ENCODE assay signal across 9 mouse cellular contexts in the genomic region with DNA sequence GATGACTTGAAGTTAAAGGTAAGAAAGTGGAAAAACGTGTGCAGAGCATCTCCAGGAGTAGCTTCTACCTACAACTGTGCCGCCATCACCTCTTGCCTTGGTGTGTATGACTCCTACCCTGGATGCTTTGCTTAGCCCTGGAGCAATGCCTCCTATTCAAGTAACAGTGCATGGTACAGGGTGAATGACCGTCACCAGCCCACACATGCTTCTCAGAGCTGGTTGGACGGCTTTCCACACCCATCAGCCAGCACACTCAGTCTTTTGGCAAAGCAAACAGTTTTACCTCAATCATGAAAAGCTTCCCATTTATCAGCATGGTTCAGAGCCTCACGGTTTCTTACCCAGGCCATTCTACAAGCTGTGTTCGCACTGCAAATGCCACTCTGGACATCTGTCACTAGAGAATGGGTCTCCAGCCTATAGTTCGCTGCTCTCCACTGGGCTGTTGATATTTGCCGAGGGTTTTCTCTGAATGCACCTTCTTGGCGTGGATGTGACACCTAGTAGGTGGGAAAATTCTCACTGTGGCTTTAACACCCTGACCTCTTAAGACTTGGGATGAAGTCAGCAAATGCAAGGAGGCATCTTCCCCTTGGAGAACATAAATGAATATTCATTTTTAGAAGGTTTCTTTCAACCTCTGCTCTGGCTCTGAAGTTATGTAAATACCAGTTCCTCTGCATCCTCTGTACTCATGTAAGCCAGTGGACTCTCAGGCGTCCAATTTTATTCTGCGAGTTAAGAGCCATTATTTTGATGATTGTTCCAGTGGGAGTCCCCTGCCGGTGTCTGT. TPM values are rescaled to one million over a fixed set of nuclear protein-coding genes. Genes with fewer than 3 reads are reported as not detected.
"Had no signal": no experiment of that assay in that cellular context is flagged by ENCODE, and none has a peak within 500 bp of the region (broad histone marks: within the 10 kb centered on the region; RNA-seq: fewer than 3 reads in every experiment).

No protein-coding gene starts in this region.

RNA-seq across cellular contexts. Expression of a gene that starts 23.3 kb away (rescaled TPM):
- polyA plus RNA-seq: neural tube, embryonic 14.5 days; small intestine, adult 2 months; spleen, adult 2 months had no signal

RNA-seq across cellular contexts. Expression of a gene that starts 23.4 kb away (rescaled TPM):
- total RNA-seq: neutrophil, adult 5-6 weeks had no signal
- polyA plus RNA-seq: neural tube, embryonic 11.5 days; neural tube, embryonic 12.5 days; neural tube, embryonic 13.5 days; neural tube, embryonic 14.5 days; small intestine, adult 2 months; spleen, adult 2 months; testis, adult 2 months; urinary bladder, adult 2 months had no signal
